Mouse (Mus musculus) lung, embryonic 15.5 days (tissue): Measurements from ENCODE around the gene Ilkap. TPM values are rescaled to one million over a fixed set of nuclear protein-coding genes. Genes with fewer than 3 reads are reported as not detected.

Source experiments
- ATAC-seq: fragments of 200-750 bp; cut with Nextera tagmentation; 2 replicates; pipeline ENCODE4 v1.8.0; 2017; ENCODE audit warnings: moderate number of reproducible peaks, borderline replicate concordance; ENCODE audit not compliant: low FRiP score, low TSS enrichment; ENCODE audit errors: extremely low read depth
- H3K27ac ChIP-seq: fragments of 300-500 bp; sonication (generic); 2 replicates; pipeline ENCODE4 v1.5.1; 2015; ENCODE audit warnings: moderate library complexity, mild to moderate bottlenecking, inconsistent platforms
- H3K27me3 ChIP-seq: fragments of 300-500 bp; sonication (generic); 2 replicates; pipeline ENCODE4 v1.6.1; 2015; ENCODE audit warnings: inconsistent platforms
- H3K36me3 ChIP-seq: fragments of 300-500 bp; sonication (generic); 2 replicates; pipeline ENCODE4 v1.6.1; 2015; ENCODE audit warnings: inconsistent platforms
- H3K4me1 ChIP-seq: fragments of 300-500 bp; sonication (generic); 2 replicates; pipeline ENCODE4 v1.6.1; 2015; ENCODE audit warnings: inconsistent platforms
- H3K4me2 ChIP-seq: fragments of 300-500 bp; sonication (generic); 2 replicates; pipeline ENCODE4 v1.6.1; 2015; ENCODE audit warnings: inconsistent platforms, mild to moderate bottlenecking, moderate library complexity
- H3K4me3 ChIP-seq: fragments of 300-500 bp; sonication (generic); 2 replicates; pipeline ENCODE4 v1.5.1; 2015; ENCODE audit warnings: mild to moderate bottlenecking, inconsistent platforms
- H3K9ac ChIP-seq: fragments of 300-500 bp; sonication (generic); 2 replicates; pipeline ENCODE4 v1.6.1; 2015; ENCODE audit warnings: inconsistent platforms
- H3K9me3 ChIP-seq: fragments of 300-500 bp; sonication (generic); 2 replicates; pipeline ENCODE4 v1.6.1; 2016; ENCODE audit warnings: inconsistent platforms
- WGBS: fragments of 180-500 bp; shearing (Covaris S2); methylation state at CpG from one replicate; pipeline ENCODE4 v1.1.7; 2015; 5-methylcytosine and 5-hydroxymethylcytosine counted together
- polyA plus RNA-seq: library from polyadenylated mRNA; unstranded; fragments of >200 nt; fragmentation: Nextera tagmentation; extraction: Ambion mirVana; gene quantifications from 2 replicates; pipeline ENCODE4 v1.2.1, GENCODE M21; 2015

The Ilkap gene
- polyA plus RNA-seq, 1 experiment from 2014 or later = 146 TPM

GRCm38 (mm10) chr1:91350841-91351240, 47.8 kb downstream of the Ilkap start, which contains the start of gene Klhl30:
Klhl30 (plus strand) TSS chr1:91351016.
- no peak within 1 kb of the TSS for H3K9ac ChIP-seq
- no peak within 1 kb of the TSS for H3K27ac ChIP-seq
- H3K4me2 ChIP-seq = no peak within 1 kb of the TSS
- peaks cover 10% of the 10 kb centered on the region for H3K27me3 ChIP-seq
- H3K4me1 ChIP-seq = no peaks in the 10 kb centered on the region
- no peak within 1 kb of the TSS for H3K4me3 ChIP-seq
- ATAC-seq = no peak
- no peaks in the 10 kb centered on the region for H3K36me3 ChIP-seq
- no peaks in the 10 kb centered on the region for H3K9me3 ChIP-seq
- 49% methylated on average over 4 of the region's 4 CpGs for WGBS

GRCm38 (mm10) chr1:91346892-91347291, 51.7 kb downstream of the Ilkap start:
- peaks cover 50% of the 10 kb centered on the region for H3K27me3 ChIP-seq
- WGBS = 33% methylated on average over 3 of the region's 3 CpGs
- H3K4me1 ChIP-seq = peaks cover 14% of the 10 kb centered on the region
- ATAC-seq = no peak; the same call in 1 of the 2 replicates
- H3K36me3 ChIP-seq = no peaks in the 10 kb centered on the region
- no peaks in the 10 kb centered on the region for H3K9me3 ChIP-seq
- H3K9ac ChIP-seq = no peak overlapping the region
- H3K4me2 ChIP-seq = no peak overlapping the region
- H3K27ac ChIP-seq = no peak overlapping the region
- H3K4me3 ChIP-seq = no peak overlapping the region

GRCm38 (mm10) chr1:91344921-91345685, 53.5 kb downstream of the Ilkap start:
- H3K9me3 ChIP-seq = no peaks in the 10 kb centered on the region
- ATAC-seq = no peak
- H3K4me2 ChIP-seq = peak overlapping the region; percentile 44
- H3K4me1 ChIP-seq = peaks cover 14% of the 10 kb centered on the region
- no peaks in the 10 kb centered on the region for H3K36me3 ChIP-seq
- H3K27ac ChIP-seq = no peak overlapping the region
- H3K4me3 ChIP-seq = peak overlapping the region; percentile 17
- peaks cover 59% of the 10 kb centered on the region for H3K27me3 ChIP-seq
- no peak overlapping the region for H3K9ac ChIP-seq
- 2% methylated on average over 68 of the region's 68 CpGs for WGBS

GRCm38 (mm10) chr1:91344001-91344400, 54.6 kb downstream of the Ilkap start:
- Histone ChIP-seq H3K36me3 (no peaks in the 10 kb centered on the region), H3K27me3 (peaks cover 59% of the 10 kb centered on the region)

GRCm38 (mm10) chr1:91337355-91337754, 61.3 kb downstream of the Ilkap start:
- H3K9ac ChIP-seq = no peak overlapping the region
- no peak overlapping the region for H3K4me2 ChIP-seq
- H3K27me3 ChIP-seq = peaks cover 14% of the 10 kb centered on the region; the same call in 1 of the 2 replicates
- WGBS = 80% methylated on average over 7 of the region's 7 CpGs
- no peaks in the 10 kb centered on the region for H3K4me1 ChIP-seq
- no peak overlapping the region for H3K4me3 ChIP-seq
- no peak overlapping the region for H3K27ac ChIP-seq
- no peaks in the 10 kb centered on the region for H3K36me3 ChIP-seq
- ATAC-seq = no peak
- H3K9me3 ChIP-seq = no peaks in the 10 kb centered on the region

More at GRCm38 (mm10) chr1:91344001-91344400, 54.6 kb downstream of the Ilkap start:
- peaks cover 14% of the 10 kb centered on the region for H3K4me1 ChIP-seq
- no peak for ATAC-seq
- no peaks in the 10 kb centered on the region for H3K9me3 ChIP-seq
- 68% methylated on average over 3 of the region's 3 CpGs for whole genome bisulfite sequencing
- no peak overlapping the region for H3K4me3 ChIP-seq
- H3K9ac ChIP-seq = no peak overlapping the region
- no peak overlapping the region for H3K27ac ChIP-seq
- no peak overlapping the region for H3K4me2 ChIP-seq

- ATAC-seq = no peak
Measured at GRCm38 (mm10) chr1:91333582-91333981, 65.0 kb downstream of the Ilkap start.

GRCm38 (mm10) chr1:91332102-91332501, 66.5 kb downstream of the Ilkap start:
- H3K27me3 ChIP-seq = no peaks in the 10 kb centered on the region
- ATAC-seq = no peak
- 58% methylated on average over 4 of the region's 4 CpGs for WGBS
- no peaks in the 10 kb centered on the region for H3K36me3 ChIP-seq
- no peak overlapping the region for H3K27ac ChIP-seq
- no peak overlapping the region for H3K4me3 ChIP-seq
- H3K4me2 ChIP-seq = no peak overlapping the region
- no peak overlapping the region for H3K9ac ChIP-seq
- no peaks in the 10 kb centered on the region for H3K4me1 ChIP-seq
- no peaks in the 10 kb centered on the region for H3K9me3 ChIP-seq

More at GRCm38 (mm10) chr1:91333582-91333981, 65.0 kb downstream of the Ilkap start:
- no peak overlapping the region for H3K4me3 ChIP-seq
- no peak overlapping the region for H3K4me2 ChIP-seq
- H3K27ac ChIP-seq = no peak overlapping the region
- no peaks in the 10 kb centered on the region for H3K4me1 ChIP-seq
- no peak overlapping the region for H3K9ac ChIP-seq
- no peaks in the 10 kb centered on the region for H3K9me3 ChIP-seq
- no peaks in the 10 kb centered on the region for H3K27me3 ChIP-seq
- no peaks in the 10 kb centered on the region for H3K36me3 ChIP-seq

- H3K9me3 ChIP-seq = no peaks in the 10 kb centered on the region
- H3K9ac ChIP-seq = no peak overlapping the region
- H3K4me1 ChIP-seq = no peaks in the 10 kb centered on the region
- H3K27me3 ChIP-seq = no peaks in the 10 kb centered on the region
- H3K27ac ChIP-seq = no peak overlapping the region
- H3K4me2 ChIP-seq = no peak overlapping the region
- no peaks in the 10 kb centered on the region for H3K36me3 ChIP-seq
- H3K4me3 ChIP-seq = no peak overlapping the region
- ATAC-seq = no peak
- WGBS = 59% methylated on average over 4 of the region's 4 CpGs
Measured at GRCm38 (mm10) chr1:91325488-91326042, 73.0 kb downstream of the Ilkap start.

- no peak overlapping the region for H3K27ac ChIP-seq
- no peak overlapping the region for H3K4me3 ChIP-seq
- no peaks in the 10 kb centered on the region for H3K4me1 ChIP-seq
- ATAC-seq = no peak
- H3K4me2 ChIP-seq = no peak overlapping the region
- WGBS = 48% methylated on average over 2 of the region's 2 CpGs
- no peaks in the 10 kb centered on the region for H3K36me3 ChIP-seq
- no peak overlapping the region for H3K9ac ChIP-seq
- H3K27me3 ChIP-seq = no peaks in the 10 kb centered on the region
- no peaks in the 10 kb centered on the region for H3K9me3 ChIP-seq
Measured at GRCm38 (mm10) chr1:91324646-91325045, 74.0 kb downstream of the Ilkap start.

Other genes with a start within 250 kb of the Ilkap start
- 7.8 and 8.3 TPM in 2 replicates for gene Ramp1, start 219.0 kb downstream of the Ilkap start, polyA plus RNA-seq
- 70.0 and 70.3 TPM in 2 replicates for gene Ube2f, start 148.5 kb downstream of the Ilkap start, polyA plus RNA-seq
- 13.9 and 14.2 TPM in 2 replicates for gene Scly, start 100.5 kb downstream of the Ilkap start, polyA plus RNA-seq
- gene Espnl, start 76.7 kb downstream of the Ilkap start, polyA plus RNA-seq = 0.04 and 0.05 TPM in 2 replicates
- 1.6 and 2.3 TPM in 2 replicates for gene Klhl30, start 47.8 kb downstream of the Ilkap start, polyA plus RNA-seq
- 3.3 and 3.5 TPM in 2 replicates for gene Erfe, start 32.4 kb downstream of the Ilkap start, polyA plus RNA-seq
- gene Hes6, start 15.2 kb upstream of the Ilkap start, polyA plus RNA-seq = 85.4 and 91.3 TPM in 2 replicates
- gene Per2, start 60.5 kb upstream of the Ilkap start, polyA plus RNA-seq = 8.2 and 11.4 TPM in 2 replicates
- 11.0 and 11.5 TPM in 2 replicates for gene Traf3ip1, start 95.8 kb upstream of the Ilkap start, polyA plus RNA-seq
- 5.9 and 6.2 TPM in 2 replicates for gene Asb1, start 141.7 kb upstream of the Ilkap start, polyA plus RNA-seq